Comparison of ENCODE assay signal across 18 mouse cellular contexts in genomic region chr6:129575315-129575714, GRCm38 (mm10). TPM values are rescaled to one million over a fixed set of nuclear protein-coding genes. Genes with fewer than 3 reads are reported as not detected.
DNase-seq lines count a peak whose midpoint lies in the region; ATAC-seq and TF ChIP-seq lines count a peak whose summit lies in the region.
"Had no signal": no experiment of that assay in that cellular context is flagged by ENCODE, and none has a peak within 500 bp of the region (broad histone marks: within the 10 kb centered on the region; RNA-seq: fewer than 3 reads in every experiment).

No protein-coding gene starts in this region.

- H3K9ac ChIP-seq in kidney, postnatal 0 days (ENCODE audit: low read depth, low read length), result no peak overlapping the region
- H3K9ac ChIP-seq: hindbrain, embryonic 12.5 days; liver, embryonic 14.5 days; midbrain, embryonic 12.5 days had no signal

- no peaks in the 10 kb centered on the region for H3K36me3 ChIP-seq in kidney, postnatal 0 days (ENCODE audit: insufficient read depth, low read length)
- H3K36me3 ChIP-seq: hindbrain, embryonic 12.5 days; midbrain, embryonic 12.5 days had no signal

- H3K9me3 ChIP-seq in kidney, postnatal 0 days (replicated peaks; ENCODE audit: low read length), result no peaks in the 10 kb centered on the region
- H3K9me3 ChIP-seq: hindbrain, embryonic 12.5 days; midbrain, embryonic 12.5 days had no signal

- H3K4me2 ChIP-seq in kidney, postnatal 0 days (ENCODE audit: low read length), result no peak overlapping the region
- H3K4me2 ChIP-seq: heart, embryonic 11.5 days; hindbrain, embryonic 12.5 days; midbrain, embryonic 12.5 days had no signal

- no peak overlapping the region for H3K4me3 ChIP-seq in kidney, postnatal 0 days (replicated peaks; ENCODE audit: low read depth, low read length)
- H3K4me3 ChIP-seq: hindbrain, embryonic 12.5 days; midbrain, embryonic 12.5 days had no signal

- H3K4me1 ChIP-seq in kidney, postnatal 0 days (replicated peaks; ENCODE audit: insufficient read depth, low read length), result no peaks in the 10 kb centered on the region
- H3K4me1 ChIP-seq: hindbrain, embryonic 12.5 days; midbrain, embryonic 12.5 days had no signal

- TF ChIP-seq CTCF in kidney, postnatal 0 days (IDR thresholded peaks at IDR 0.05; ENCODE audit: low read depth), result peak; percentile 56

- H3K27ac ChIP-seq in kidney, postnatal 0 days, result no peak overlapping the region
- H3K27ac ChIP-seq: hindbrain, embryonic 12.5 days; liver, embryonic 14.5 days; midbrain, embryonic 12.5 days had no signal

- no peak for ATAC-seq in kidney, postnatal 0 days (replicated peaks; ENCODE audit: low FRiP score, low read depth)
- ATAC-seq in CD4-positive, CD25-positive, alpha-beta regulatory T cell, adult 4 months, result peak; percentile 45
- ATAC-seq in granulocyte monocyte progenitor cell, adult 5-6 weeks (replicated peaks; ENCODE audit: poor library complexity, severe bottlenecking), result peak; percentile 50; the same call in 1 of the 2 replicates

- 34% methylated on average over 2 of the region's 2 CpGs for WGBS in kidney, postnatal 0 days

- no peaks in the 10 kb centered on the region for H3K27me3 ChIP-seq in kidney, postnatal 0 days (ENCODE audit: insufficient read depth, low read length)
- H3K27me3 ChIP-seq: hindbrain, embryonic 12.5 days; midbrain, embryonic 12.5 days had no signal

- DNase-seq in kidney, postnatal 0 days (ENCODE audit: low spot score), result peak; percentile 50
- no peak for DNase-seq in kidney, postnatal 4 days
- peak; percentile 59 for DNase-seq in 416B (ENCODE audit: low read depth)
- no peak for DNase-seq in cerebellum, postnatal 36 days
- DNase-seq in natural killer cell, adult 2 months (ENCODE audit: low spot score in 2 of 2), result no peak
- DNase-seq: adrenal gland, postnatal 10 days; cerebellum, adult 11 months; kidney, postnatal 36 days; right cerebral cortex, postnatal 4 days had no signal

RNA-seq across cellular contexts. Expression of gene Klre1, which starts 2.4 kb away (rescaled TPM):
- polyA plus RNA-seq in kidney, postnatal 0 days (2015; fragmentation: Nextera tagmentation; extraction: Ambion mirVana), result not detected in 2 replicates
- polyA plus RNA-seq in CD4-positive, CD25-positive, alpha-beta regulatory T cell, adult 4 months (2017; shearing (Covaris generic)), result under 1 TPM in 1 of 2 experiments, not detected in 1; 0.35 TPM
- total RNA-seq in granulocyte monocyte progenitor cell, adult 5-6 weeks (2014; fragmentation: Nextera tagmentation), result not detected in 2 replicates
- not detected in 2 replicates for total RNA-seq in granulocyte monocyte progenitor cell, adult 5-6 weeks (2017)
- total RNA-seq: adrenal gland, postnatal 10 days; left cerebral cortex, postnatal 10 days had no signal
- polyA plus RNA-seq: heart, embryonic 11.5 days; hindbrain, embryonic 12.5 days; midbrain, embryonic 12.5 days; neural tube, embryonic 14.5 days had no signal

RNA-seq across cellular contexts. Expression of gene Klrd1, which starts 16.3 kb away (rescaled TPM):
- 0.32 and 0.45 TPM in 2 replicates for polyA plus RNA-seq in kidney, postnatal 0 days (2015; fragmentation: Nextera tagmentation; extraction: Ambion mirVana)
- polyA plus RNA-seq in CD4-positive, CD25-positive, alpha-beta regulatory T cell, adult 4 months (2017; shearing (Covaris generic)), result not detected
- total RNA-seq in granulocyte monocyte progenitor cell, adult 5-6 weeks (2014; fragmentation: Nextera tagmentation), result 9.6 TPM in 1 of 2 replicates, not detected in the other
- total RNA-seq in granulocyte monocyte progenitor cell, adult 5-6 weeks (2017), result 0.34 TPM in 1 of 2 replicates, not detected in the other
- total RNA-seq: left cerebral cortex, postnatal 10 days had no signal
- polyA plus RNA-seq: heart, embryonic 11.5 days; hindbrain, embryonic 12.5 days; neural tube, embryonic 14.5 days had no signal

RNA-seq across cellular contexts. Expression of gene Gabarapl1, which starts 42.4 kb away (rescaled TPM):
- polyA plus RNA-seq in kidney, postnatal 0 days (2015; fragmentation: Nextera tagmentation; extraction: Ambion mirVana), result 126 and 139 TPM in 2 replicates
- polyA plus RNA-seq in CD4-positive, CD25-positive, alpha-beta regulatory T cell, adult 4 months (2017; shearing (Covaris generic)), result 10 to 100 TPM in 1 of 2 experiments, 1 to 10 TPM in 1; 6.9 to 13.7 TPM
- 37.4 and 45.0 TPM in 2 replicates for total RNA-seq in granulocyte monocyte progenitor cell, adult 5-6 weeks (2014; fragmentation: Nextera tagmentation)
- 39.8 and 76.6 TPM in 2 replicates for total RNA-seq in granulocyte monocyte progenitor cell, adult 5-6 weeks (2017)

RNA-seq across cellular contexts. Expression of gene Klrk1, which starts 48.3 kb away (rescaled TPM):
- polyA plus RNA-seq in kidney, postnatal 0 days (2015; fragmentation: Nextera tagmentation; extraction: Ambion mirVana), result 0.14 and 0.18 TPM in 2 replicates
- polyA plus RNA-seq in CD4-positive, CD25-positive, alpha-beta regulatory T cell, adult 4 months (2017; shearing (Covaris generic)), result under 1 TPM; 0.39 to 0.49 TPM
- 6.0 and 8.4 TPM in 2 replicates for total RNA-seq in granulocyte monocyte progenitor cell, adult 5-6 weeks (2014; fragmentation: Nextera tagmentation)
- total RNA-seq in granulocyte monocyte progenitor cell, adult 5-6 weeks (2017), result 9.8 and 14.1 TPM in 2 replicates
- total RNA-seq: left cerebral cortex, postnatal 10 days had no signal
- polyA plus RNA-seq: frontal cortex, adult 2 months; heart, embryonic 11.5 days had no signal

Comparison
In these comparisons a context has a peak if more than half of its experiments do, and no peak if none do; other contexts are left out.
1. DNase-seq: peak in kidney, postnatal 0 days (single experiment) and 416B (single experiment); none in kidney, postnatal 4 days (0 of 2), cerebellum, postnatal 36 days (0 of 2) and natural killer cell, adult 2 months (0 of 2).